Mouse (Mus musculus) brown adipose tissue, adult 24 weeks (tissue): ENCODE measurements around the gene Dnajb1. TPM values are rescaled to one million over a fixed set of nuclear protein-coding genes. Genes with fewer than 3 reads are reported as not detected.
"Not testable (repeated sequence)": the region's sequence is repeated elsewhere in the genome, so short reads cannot be mapped to it uniquely, and the experiment has no call there.

ENCODE experiments used
- H3K27ac ChIP-seq: fragments of 200-500 bp; replicated peaks from 2 replicates; pipeline ENCODE4 v1.5.1; 2012; ENCODE audit warnings: low read depth, mild to moderate bottlenecking, low read length
- H3K4me1 ChIP-seq: fragments of 200-500 bp; 2 replicates; pipeline ENCODE4 v1.6.1; 2012; ENCODE audit warnings: low read length, mixed read lengths; ENCODE audit not compliant: control insufficient read depth, insufficient read depth, insufficient read length
- H3K4me3 ChIP-seq: fragments of 200-500 bp; 2 replicates; pipeline ENCODE4 v1.5.1; 2012; ENCODE audit warnings: low read depth, mild to moderate bottlenecking, low read length, moderate library complexity; ENCODE audit not compliant: insufficient read depth
- polyA plus RNA-seq: library from polyadenylated mRNA; stranded (reverse); fragments of >200 nt; gene quantifications from 2 replicates; pipeline ENCODE4 v1.2.4, GENCODE M21; 2012; ENCODE audit not compliant: missing spikeins, insufficient read depth, insufficient read length

Gene Dnajb1
- polyA plus RNA-seq, 1 experiment: 25.0 TPM

- Histone ChIP-seq H3K4me3 (no peak overlapping the region), H3K4me1 (peaks cover 2% of the 10 kb centered on the region; the same call in 1 of the 2 replicates), H3K27ac (no peak overlapping the region)
Observed at GRCm38 (mm10) chr8:83588886-83589285, 19.1 kb upstream of the Dnajb1 start.

GRCm38 (mm10) chr8:83590488-83591023 is 17.4 kb upstream of the Dnajb1 start:
- H3K27ac ChIP-seq: no peak overlapping the region
- H3K4me3 ChIP-seq: no peak overlapping the region
- peaks cover 2% of the 10 kb centered on the region; the same call in 1 of the 2 replicates for H3K4me1 ChIP-seq

DNA sequence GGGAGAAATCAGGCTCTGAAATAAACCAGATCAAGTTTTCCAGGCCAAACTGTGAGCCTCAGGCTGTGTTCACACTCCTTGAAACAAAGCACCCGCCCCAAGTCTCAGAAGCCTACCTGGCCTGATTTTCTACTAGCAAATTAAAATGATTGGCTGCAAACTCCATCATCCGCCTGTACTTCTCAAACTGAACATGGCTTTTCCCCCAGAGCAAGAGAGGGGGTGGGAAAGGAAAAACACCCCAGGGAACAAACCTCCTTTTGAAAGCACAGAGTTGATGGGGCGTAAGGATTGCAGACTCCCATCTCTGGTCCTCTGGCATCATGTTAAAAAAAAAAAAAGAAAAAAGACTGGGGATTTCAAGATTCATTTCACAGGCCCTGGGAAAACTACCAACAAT is 15.3 kb upstream of the Dnajb1 start:
- Histone ChIP-seq H3K4me3 (0 out of 2 replicates have a peak overlapping the region, but pooled peaks have one; percentile 2), H3K4me1 (peaks cover 2% of the 10 kb centered on the region; the same call in 1 of the 2 replicates), H3K27ac (no peak overlapping the region)

DNA sequence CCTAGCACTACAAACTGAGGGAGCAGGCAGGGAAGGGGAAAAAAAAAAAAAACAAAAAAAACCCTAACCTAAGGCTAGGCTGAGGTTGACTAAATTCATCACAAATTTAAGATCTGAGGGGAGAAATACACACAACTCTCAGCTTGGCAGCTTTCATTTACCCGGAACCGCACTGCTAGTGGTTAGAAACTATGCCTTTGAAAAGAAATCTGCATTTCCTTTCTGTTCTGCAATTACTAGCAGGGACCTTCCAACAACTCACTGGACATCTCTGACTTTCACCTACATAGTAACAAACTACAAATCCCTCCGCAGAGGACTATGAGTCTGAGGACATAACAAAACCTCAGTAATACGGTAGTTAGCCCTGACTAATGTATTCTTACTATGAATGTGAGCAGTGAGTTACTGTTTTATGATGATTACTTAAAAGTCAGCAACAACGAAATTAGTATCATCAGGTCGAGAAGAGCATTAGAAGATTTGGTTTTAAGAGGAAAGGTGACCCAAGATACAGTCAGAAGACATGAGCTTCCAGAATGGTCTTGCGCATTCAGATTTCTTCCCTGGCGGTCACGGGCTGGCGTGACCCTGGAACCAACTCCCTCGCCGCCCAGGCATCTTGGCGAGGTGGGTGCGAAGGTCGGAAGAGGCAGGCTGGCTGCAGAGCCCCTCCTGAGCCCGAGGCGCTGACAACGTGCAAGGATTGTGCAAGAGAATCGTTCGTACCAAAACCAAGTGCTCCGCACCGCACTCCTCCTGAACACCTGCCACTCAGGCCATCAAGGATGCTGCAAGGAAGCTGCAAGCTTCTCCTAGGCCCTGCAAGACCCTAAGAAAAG is 14.4 kb upstream of the Dnajb1 start:
- H3K4me3 ChIP-seq: peak overlapping the region; percentile 88
- H3K27ac ChIP-seq: peak overlapping the region; percentile 27; the same call in 1 of the 2 replicates
- peaks cover 2% of the 10 kb centered on the region; the same call in 1 of the 2 replicates for H3K4me1 ChIP-seq

DNA sequence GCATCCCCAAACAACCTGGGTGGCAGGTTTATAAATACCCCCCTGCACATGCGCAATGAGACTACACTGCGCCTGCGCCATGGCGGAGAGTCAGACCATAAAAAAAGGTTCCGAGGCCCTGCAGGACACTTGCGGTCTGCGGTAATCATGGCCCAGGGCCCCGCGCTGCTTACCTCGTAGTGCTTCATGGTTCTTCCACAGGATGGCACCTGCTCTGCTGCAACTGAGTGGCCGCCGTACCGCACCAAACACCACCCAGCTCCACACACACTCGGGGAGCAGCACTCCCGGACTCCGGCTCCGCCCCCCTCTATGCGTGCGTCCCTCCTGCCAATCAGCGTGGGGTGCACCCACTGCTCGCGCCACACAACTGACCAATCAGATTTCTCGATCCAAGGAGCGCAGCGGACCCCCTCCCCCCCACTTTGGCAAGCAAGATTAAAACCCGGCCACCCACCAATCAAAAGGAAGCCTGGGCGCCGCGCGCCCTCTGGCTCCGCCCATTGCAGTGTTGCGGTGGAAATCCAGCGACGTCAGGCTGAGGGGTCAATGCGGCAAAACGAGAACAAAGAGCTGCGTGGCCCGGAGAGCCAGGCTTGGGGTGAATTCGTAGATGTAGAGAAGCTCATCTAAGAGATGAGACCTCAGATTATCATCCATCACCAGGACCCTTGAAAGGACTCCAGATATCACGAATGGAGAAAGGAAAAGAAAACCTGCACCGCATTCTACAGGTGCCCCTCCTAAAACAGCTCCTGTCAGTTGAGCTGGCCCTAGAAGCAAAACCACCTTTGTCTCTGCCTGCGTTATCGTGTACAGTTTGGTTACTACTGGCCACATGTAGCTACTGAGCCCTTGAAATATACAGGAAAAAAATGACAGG is 13.6 kb upstream of the Dnajb1 start:
- H3K27ac ChIP-seq: peak overlapping the region; percentile 71
- H3K4me1 ChIP-seq: peaks cover 2% of the 10 kb centered on the region; the same call in 1 of the 2 replicates
- H3K4me3 ChIP-seq: peak overlapping the region; percentile 88

DNA sequence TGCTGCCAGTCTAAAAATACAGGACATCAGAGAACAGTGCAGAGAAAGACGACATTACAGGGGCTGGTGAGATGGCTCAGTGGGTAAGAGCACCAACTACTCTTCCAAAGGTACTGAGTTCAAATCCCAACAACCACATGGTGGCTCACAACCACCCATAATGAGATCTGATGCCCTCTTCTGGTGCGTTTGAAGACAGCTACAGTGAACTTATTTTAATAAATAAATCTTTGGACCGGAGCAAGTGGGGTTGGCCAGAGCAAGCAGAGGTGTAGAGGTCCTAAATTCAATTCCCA is 13.0 kb upstream of the Dnajb1 start:
- Histone ChIP-seq H3K27ac (peak overlapping the region; percentile 71), H3K4me3 (peak overlapping the region; percentile 88)
- H3K4me1 ChIP-seq: not testable (repeated sequence)

GRCm38 (mm10) chr8:83596369-83596768 is 11.6 kb upstream of the Dnajb1 start:
- Histone ChIP-seq H3K4me1 (peaks cover 4% of the 10 kb centered on the region), H3K27ac (no peak overlapping the region), H3K4me3 (no peak overlapping the region)

GRCm38 (mm10) chr8:83598146-83598545 is 9.8 kb upstream of the Dnajb1 start:
- H3K4me1 ChIP-seq: peaks cover 4% of the 10 kb centered on the region; the same call in 1 of the 2 replicates
- H3K27ac ChIP-seq: no peak overlapping the region
- H3K4me3 ChIP-seq: no peak overlapping the region

DNA sequence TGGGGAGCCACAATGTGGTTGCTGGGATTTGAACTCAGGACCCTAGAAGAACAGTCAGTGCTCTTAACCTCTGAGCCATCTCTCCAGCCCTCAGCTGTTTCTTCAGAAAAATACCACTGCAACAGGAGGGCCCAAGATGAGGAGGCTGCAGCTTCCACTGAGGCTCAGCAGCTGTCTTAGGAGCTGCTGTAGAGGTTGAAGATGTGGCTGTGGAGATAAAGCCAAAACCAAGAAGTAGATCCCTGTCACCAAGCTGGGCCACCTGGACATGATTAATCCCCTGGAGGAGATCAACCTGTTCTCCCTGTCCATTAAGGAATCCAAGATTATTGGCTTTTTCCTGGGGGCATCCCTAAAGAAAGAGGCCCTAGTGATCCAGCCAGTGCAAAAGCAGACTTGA is 8.2 kb upstream of the Dnajb1 start:
- Histone ChIP-seq H3K27ac (no peak overlapping the region), H3K4me1 (peaks cover 4% of the 10 kb centered on the region; the same call in 1 of the 2 replicates), H3K4me3 (no peak overlapping the region)

DNA sequence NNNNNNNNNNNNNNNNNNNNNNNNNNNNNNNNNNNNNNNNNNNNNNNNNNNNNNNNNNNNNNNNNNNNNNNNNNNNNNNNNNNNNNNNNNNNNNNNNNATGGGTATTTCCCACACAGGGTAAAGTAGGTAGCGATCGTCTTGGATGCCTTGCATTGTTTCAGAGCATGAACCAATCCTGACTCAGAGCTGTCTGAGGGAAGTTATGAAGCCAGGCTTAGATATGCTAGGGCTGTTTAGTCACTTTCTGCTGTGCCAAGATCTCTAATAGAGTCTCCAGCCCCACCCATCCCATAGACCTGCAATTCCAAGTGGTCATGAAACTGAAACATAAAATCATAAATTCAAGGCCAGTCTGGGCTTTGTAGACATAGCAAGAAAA is 5.4 kb upstream of the Dnajb1 start:
- Histone ChIP-seq H3K4me3 (no peak overlapping the region), H3K27ac (no peak overlapping the region), H3K4me1 (peaks cover 4% of the 10 kb centered on the region; the same call in 1 of the 2 replicates)

GRCm38 (mm10) chr8:83608398-83608829 is 421 bp downstream of the Dnajb1 start:
- Histone ChIP-seq H3K4me1 (peaks cover 6% of the 10 kb centered on the region; the same call in 1 of the 2 replicates), H3K27ac (peak overlapping the region; percentile 91), H3K4me3 (peak overlapping the region; percentile 79)

DNA sequence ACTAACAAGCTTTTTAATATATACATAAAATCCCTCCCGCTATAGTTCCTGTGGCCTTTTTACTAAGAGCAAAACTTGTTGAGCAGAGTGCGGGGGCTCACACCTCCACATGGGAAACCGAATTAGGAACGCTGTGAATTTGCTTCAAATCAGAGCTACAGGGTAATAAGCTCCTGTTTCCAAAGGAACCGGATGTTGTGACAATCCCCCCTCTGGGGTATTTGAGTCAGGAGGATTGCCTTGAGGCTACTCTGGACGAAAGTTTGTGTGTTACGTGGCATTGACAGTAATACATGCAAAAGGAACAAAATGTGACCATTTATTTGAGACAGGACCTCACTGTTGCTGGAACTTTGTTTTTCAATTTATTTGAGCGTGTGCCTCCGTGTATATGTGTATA is 1.1 kb downstream of the Dnajb1 start:
- Histone ChIP-seq H3K4me1 (peaks cover 6% of the 10 kb centered on the region; the same call in 1 of the 2 replicates), H3K27ac (peak overlapping the region; percentile 91), H3K4me3 (peak overlapping the region; percentile 79)

GRCm38 (mm10) chr8:83609547-83610180 is 1.7 kb downstream of the Dnajb1 start:
- H3K27ac ChIP-seq: no peak overlapping the region
- peaks cover 6% of the 10 kb centered on the region; the same call in 1 of the 2 replicates for H3K4me1 ChIP-seq
- peak overlapping the region; percentile 79 for H3K4me3 ChIP-seq

DNA sequence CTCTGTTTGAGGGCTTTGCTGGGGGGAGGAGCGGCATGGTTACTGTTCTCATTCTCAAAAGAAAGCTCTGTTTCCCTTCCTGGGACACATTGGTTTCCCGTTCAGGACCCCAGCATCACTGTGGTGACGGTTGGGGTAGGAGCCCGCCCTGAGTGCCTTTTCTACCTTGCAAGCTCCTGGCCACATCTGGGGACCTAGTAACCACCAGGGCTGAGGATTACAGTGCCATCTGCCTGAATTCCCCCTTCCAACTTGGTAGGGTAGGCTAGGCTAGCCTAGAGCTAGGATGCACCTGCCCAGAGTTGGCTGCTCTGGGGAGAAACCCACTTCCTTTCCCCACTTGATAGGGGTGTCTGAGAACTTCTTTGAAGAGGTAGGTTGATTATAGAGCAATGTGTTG is 3.9 kb downstream of the Dnajb1 start:
- H3K4me1 ChIP-seq: peaks cover 6% of the 10 kb centered on the region; the same call in 1 of the 2 replicates
- no peak overlapping the region for H3K27ac ChIP-seq
- no peak overlapping the region for H3K4me3 ChIP-seq
